Mouse (Mus musculus): ENCODE results near the gene Myl10. TPM values are rescaled to one million over a fixed set of nuclear protein-coding genes. Genes with fewer than 3 reads are reported as not detected.

The Myl10 gene
- total RNA-seq, 2 experiments from 2014 or later, result not detected

Other genes with a start within 250 kb of the Myl10 start
- gene Cux1, start 125.7 kb upstream of the Myl10 start, total RNA-seq (2021), result 100 to 1,000 TPM; 127 to 133 TPM
- gene Col26a1, start 190.1 kb downstream of the Myl10 start, total RNA-seq (2021), result 10 to 100 TPM; 24.8 to 25.3 TPM
- 10 to 100 TPM; 88.2 to 88.9 TPM for gene Ift22, start 215.0 kb downstream of the Myl10 start, total RNA-seq (2021)

All from left cerebral cortex, postnatal 10 days (tissue).